Mouse (Mus musculus) gonadal fat pad, adult 2 months (tissue): ENCODE measurements around the gene Gria4. TPM values are rescaled to one million over a fixed set of nuclear protein-coding genes. Genes with fewer than 3 reads are reported as not detected.
"Not testable (repeated sequence)": the region's sequence is repeated elsewhere in the genome, so short reads cannot be mapped to it uniquely, and the experiment has no call there.

Experiments used
- DNase-seq: peaks from one replicate; pipeline ENCODE4 v3.0.0-alpha.2; 2012; ENCODE audit warnings: low read depth
- polyA plus RNA-seq: library from polyadenylated mRNA; depleted of rRNA; stranded (reverse); fragments of >200 nt; gene quantifications from 2 replicates; pipeline ENCODE4 v1.2.3, GENCODE M21; 2012

Gene Gria4
- polyA plus RNA-seq, 1 experiment = 0.46 TPM

DNA sequence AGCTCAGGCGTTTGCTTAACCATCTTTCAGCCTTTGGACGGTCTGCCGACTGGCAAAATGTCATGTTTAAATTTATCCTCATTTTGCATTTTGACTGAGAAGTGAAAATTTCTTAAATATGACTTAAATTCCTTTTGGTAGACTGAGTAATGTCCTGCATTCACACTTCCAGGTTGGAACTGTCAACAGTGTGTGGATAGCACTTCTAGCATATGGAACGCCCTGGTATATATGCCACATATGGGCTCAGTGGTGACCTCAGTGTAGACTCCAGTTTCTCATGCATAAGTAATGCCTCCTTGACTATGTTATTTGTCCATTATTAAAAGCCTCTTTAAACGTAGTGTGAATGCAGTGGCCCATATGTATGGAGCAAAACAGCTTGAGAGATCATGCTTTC, 222.4 kb downstream of the Gria4 start:
- DNase-seq = no peak

DNA sequence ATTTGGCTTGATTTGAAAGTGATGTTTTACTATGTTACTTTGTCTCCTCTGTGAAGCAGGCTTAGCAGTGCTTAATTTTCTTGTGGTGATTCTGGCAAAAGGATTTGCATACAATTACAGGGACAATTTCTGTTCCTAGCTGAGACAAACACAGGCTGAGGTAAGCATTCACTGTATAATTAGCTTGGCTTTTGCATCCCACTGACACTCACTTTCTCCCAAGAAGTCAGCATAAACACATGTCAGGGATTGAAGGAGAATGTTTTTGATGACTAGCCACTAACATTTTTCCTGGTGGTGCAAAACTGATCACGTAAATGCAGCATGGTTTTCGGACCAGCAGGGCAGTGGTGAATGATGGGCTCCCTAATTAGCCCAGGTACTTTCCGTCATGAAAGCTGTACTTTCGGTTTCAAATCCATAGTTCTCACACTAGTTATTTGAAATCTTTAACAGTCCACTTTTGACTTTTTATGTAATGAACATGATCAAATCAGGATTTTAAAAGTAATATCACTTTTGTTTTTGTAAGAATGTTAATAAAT, 240.5 kb downstream of the Gria4 start:
- no peak for DNase-seq

DNA sequence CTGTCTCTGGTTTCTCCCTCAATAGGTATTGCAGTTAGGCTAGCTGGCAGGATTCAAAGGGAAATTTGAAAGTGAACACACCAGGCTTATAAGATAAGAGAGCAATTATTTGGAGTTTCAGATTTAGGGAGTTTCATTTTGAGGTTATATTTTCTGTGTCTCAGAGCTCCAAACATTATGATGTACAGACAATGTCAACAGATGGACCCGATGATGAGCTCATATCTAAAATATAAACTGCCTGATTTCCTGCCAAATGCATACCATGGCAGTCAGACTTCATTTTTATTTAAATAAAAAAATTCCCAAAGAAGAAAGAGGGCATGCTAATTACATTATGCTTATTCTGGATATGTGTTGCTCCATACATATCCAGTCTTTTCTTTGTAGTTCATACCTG, 256.8 kb downstream of the Gria4 start:
- DNase-seq = no peak

DNA sequence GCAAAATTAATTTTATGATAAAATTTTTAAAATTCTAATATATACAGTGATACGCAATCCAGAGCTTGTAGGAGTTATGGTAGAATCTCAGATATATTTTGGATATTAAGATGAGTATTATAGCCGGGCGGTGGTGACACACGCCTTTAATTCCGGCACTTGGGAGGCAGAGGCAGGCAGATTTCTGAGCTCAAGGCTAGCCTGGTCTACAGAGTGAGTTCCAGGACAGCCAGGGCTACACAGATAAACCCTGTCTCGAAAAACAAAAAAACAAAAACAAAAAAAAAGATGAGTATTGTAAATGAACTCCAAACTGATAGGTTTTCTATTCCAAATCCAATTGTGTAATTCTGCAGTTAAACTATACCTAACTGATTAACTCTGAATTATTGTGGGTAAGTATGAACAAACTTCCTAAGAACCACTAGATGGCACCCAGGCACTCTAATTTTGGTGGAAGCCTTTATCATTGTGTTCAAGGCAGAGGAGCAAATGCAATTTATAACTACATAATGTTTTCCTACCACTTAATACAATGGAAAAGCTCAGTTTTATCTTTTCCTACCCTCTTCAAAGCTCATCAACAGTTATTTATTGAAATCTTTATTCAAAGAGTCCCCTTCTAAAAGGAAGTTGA, 259.4 kb downstream of the Gria4 start:
- no peak for DNase-seq

DNA sequence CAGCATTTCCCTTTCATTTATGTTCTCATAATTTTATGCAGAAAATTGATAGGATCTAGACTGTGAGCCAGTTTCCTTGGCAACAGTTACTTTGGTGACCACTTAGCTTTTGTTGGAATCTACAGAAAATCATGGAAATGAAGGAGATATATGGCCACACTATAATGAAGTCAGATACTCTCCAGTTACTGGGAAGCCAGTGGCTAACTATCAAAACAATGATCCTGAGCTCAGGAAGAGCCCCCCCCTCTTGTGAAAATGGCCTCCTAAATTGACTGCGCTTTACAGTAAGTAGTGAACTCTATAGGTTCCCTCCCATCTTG, 281.5 kb downstream of the Gria4 start:
- no peak for DNase-seq

DNA sequence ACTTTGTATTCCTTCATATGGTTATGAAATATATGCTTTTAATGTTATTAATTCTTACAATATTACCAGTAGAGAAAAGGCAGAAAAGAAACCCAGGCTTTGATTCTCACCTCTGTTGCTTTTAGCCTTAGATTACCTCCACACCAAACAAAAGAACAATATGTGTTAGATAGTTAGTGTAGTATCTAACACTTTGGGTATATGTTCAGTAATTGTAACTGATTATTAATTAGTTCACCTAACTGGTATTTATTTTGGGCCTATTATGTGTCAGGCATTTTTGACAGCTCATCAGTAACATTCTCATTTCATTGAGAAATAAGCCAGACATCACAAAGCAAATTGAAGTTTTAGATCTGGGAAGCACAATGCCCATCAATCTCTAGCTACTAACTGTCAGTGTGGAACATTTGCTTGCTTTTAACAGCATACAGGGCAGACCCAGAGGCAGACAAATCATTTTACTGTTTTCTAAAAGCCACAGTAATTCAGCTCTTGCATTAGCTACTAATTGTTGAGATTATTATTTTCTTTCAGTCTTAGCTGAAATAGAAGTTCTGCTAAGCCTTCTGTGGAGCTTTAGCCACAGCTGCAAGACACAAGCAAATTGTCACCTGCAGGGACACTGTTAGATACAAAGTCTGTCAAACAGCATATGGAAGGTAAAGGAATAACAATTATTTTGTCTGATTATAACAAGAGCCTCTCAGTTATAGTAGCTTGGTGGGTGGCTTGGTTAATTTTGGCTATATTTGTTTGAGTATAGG, 282.1 kb downstream of the Gria4 start:
- no peak for DNase-seq

DNA sequence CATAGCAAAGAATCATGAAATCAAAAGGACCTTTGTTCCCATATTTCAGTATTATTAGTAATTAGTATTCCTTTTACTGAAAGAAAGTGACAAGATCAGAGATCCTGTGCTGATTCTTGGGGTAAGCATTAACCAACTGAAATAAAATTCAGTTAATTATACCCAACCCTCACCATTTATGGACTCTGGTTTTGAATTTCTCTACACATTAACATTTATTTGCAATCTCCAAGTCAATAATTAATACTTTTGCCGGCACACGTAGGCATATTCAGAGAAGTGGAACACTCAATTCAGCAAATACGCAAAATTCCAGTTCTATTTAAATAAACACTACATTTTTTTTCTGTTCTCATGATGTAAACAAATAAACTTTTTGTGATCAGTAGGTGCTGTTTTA, 289.9 kb downstream of the Gria4 start:
- no peak for DNase-seq

DNA sequence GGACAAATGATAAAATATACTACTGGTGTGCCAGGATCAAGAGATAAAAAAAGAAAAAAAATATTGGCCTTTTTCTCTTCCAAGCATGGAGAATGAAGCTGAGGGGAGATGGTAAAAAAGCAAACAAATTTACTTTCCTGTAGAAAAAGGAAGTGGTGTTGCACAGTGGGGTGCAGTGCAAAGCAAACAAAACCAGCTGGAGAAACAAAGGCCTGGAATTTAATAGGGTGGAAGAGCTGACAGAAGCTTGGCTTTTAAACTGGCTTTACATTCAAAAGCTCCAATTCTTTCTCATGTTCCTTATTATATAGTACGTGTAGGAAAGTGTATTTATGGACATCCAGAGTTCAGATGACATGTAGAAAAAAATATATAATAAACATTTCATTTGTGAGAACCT, 290.9 kb downstream of the Gria4 start:
- no peak for DNase-seq

DNA sequence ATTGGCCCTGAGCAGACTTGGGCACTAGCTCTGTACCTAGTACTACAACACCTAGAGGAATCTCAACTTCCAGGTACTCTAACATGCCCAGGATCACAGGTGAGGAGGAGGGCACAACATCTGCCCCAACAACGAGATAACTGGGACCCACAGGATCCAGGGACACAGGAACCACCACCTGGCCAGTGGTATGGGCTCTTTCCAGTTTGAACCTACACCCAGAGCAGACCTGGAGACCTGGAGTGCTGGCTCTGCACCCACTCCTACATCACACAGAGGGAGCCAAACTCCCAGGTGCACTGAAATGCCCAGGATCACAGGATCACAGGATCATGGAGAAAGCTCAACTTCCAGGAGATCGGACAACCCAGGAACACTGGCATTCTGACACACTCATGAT, 309.6 kb downstream of the Gria4 start:
- no peak for DNase-seq

DNA sequence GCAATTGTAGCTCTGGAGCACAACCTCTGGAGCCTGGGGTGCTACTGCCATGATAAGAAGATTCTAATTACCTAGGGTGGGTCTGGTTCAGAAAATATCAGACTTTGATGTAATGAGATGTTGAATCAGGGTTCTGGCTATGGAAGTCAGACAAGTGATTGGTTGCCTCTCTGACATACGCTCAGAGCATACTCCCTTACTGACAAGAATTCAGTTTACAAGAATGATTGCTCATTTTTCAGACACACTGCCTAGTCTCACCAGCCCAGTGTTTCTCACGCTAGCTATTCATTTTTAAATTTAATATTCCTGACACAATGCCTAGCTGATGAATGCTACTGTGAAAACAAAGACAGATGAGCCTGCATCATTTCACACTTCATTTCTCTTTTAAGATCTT, 311.5 kb downstream of the Gria4 start:
- no peak for DNase-seq

DNA sequence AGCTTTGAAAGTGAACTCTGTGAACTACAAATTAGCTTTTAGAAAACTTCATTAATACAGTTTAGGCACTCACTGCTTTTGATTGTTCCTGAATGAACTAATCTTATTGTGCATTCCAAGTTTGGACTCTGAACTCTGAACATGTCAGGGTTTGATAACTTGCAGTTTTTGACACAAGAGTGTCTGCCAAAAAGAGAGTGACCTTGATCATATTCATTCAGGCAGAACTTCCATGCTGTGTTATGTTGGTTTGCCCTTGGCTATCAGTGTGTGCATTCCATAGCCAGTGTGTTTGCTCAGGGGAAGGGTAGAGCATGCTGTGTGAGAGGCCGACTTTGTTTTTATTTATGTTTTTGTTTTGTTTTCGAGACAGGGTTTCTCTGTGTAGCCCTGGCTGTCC, 325.2 kb downstream of the Gria4 start:
- DNase-seq = no peak

DNA sequence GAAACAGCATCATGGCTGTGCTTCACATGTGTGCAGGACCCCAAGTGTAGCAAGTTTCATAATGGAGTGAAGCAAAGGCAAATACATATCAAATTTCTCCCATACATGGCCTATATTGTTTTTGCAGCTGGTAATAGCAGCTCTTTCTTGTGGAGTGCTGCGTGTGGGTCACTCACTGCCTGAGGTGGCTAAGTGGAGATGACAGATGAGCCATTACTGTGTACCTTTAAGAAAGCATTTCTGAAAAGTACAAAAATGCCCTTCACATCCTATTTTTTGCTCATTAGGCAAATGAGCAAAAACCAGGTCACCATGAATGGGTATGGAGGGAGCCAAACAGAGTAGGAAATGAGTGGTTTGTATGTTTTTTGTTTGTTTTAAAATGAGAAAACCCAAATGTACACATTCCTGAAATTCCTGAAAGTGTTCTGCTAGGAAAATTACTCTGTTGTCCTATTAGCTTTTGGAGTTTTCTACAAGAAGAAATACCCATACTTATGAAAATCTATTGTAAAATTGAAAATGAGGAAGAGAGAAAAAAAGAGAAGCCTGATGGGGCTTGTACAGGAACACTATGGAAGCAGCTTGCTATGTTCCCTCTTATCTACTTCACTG, 336.5 kb downstream of the Gria4 start:
- DNase-seq = no peak

DNA sequence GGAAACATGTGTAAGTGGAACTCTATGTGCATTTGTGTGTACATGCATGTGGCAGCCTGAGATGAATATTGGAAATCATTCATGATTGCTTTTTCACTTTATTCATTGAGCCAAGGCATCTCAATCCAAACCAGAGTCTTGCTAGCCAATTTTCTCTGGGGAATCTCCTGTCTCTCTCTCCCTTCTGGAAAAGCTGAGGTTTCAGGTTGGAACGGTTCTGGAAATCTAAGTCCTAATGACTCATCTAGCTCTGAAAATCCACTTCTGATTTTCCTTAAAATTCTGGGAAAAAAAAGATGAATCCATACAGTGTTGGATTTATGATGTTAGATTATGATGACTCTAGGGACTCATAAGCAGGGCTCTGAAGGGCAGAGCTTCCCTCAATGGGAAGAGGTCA, 337.8 kb downstream of the Gria4 start:
- no peak for DNase-seq

DNA sequence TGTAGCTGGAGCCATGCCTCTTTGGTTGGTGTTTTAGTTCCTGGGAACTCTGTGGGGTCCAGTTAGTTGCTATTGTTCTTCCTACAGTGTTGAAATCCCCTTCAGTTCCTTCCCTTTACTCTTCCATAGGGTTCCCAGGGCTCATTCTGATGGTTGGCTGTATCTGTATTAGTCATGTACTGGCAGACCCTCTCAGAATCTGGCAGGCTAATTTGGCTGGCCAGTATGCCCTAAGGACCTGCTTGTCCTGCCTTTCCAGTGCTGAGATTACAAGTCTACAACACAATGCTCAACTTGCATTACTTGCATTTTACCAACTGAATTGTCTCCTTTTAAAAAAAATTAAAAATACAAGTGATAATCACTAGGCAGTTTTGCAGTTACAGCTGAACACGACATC, 338.4 kb downstream of the Gria4 start:
- DNase-seq = no peak

DNA sequence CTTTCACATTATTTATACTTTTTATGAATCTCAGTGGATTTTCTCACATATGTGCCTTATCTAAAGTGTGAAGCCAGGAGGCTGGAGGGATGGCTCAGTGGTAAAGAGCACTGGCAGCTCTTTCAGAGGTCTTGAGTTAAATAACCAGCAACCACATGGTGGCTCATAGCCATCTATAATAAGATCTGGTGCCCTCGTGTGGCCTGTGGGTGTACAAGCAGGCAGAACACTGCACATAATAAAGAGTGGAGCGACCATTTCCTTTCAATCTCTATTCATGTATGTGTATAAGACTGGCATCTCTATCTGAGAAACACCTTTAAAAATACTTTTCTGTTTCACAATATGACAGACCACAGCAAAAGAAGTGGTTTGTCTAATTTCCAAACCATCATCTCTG, 353.1 kb downstream of the Gria4 start:
- DNase-seq = no peak

DNA sequence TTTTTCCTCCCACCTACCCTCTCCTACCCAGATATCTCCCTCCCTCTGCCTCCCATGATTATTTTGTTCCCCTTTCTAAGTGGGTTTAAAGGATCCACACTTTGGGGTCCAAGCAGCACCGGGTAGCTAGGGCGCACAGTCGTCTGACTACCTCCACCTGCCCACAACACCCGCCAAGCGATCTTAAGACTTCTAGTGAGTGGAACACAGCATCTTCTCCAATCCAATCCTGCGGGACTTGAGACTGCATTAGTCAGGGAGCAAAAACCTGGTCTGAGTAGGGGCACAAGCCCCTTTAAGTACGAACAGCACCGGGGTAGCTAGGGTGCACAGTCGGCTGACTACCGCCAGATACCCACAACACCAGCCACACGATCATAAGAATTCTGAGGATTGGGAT, 395.2 kb downstream of the Gria4 start:
- not testable (repeated sequence) for DNase-seq

DNA sequence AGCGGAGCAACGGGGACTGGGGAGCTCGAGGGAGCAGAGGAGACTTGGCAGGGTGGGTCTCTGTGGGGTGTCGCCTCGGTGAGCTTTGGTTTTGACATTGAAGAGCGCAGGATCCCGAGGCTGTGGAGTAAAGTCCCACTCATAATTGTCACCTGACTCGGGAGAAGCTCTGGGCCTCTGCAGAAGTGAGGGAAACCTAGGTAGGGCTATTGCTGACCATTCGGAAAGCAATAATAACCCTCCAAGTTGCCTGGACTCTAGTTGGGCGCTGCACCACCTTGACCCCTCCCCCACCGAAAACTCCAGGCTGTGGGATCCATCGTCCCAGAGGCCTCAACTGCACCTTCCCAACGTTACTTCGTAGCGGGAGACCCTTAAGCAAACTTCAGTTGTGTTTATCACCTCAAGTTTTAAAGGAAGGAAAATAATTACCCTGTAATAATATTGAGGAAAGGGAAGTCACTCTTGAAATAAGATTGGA, 419.4 kb downstream of the Gria4 start:
- peak; percentile 1 for DNase-seq

DNA sequence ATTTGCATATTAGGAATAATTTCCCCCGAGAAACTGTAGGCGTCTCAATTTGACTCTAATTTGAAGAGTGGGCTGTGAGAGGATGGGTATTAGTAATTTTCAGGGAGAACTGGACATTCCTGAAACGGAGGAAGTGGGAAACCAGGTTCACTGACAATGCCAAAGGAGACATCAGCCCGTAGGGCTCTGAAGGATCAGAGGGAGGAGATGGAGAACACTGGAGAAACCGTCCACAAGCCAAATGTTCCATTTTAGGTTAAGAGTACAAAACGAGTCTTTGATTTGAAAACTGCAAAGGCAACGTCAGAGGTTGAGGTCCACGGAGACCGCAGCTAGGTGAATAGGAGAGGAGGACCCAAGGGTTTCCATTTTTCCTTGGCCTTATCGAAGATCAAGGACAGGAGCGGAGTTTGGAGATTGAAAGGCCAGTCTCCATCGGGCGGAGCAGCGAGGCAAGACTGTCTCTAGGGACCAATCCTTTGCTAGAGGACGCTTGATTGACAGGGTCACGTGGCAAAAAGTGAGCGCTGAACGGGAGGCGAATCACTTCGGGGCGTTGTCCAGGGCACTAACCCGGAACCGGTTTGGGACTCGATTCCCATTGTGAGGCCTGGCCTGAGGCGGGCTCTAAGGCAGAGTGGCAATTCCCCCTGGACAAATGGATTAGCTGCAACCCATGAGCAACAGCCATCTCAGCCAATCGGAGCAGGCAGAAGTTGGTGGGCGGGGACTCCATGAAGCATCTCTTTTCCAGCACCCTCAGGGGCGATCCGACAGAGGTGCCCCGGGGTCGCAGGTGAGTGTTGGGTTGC, 420.0 kb downstream of the Gria4 start, which contains the start of gene Msantd4:
Gene Msantd4, plus strand, starts transcription at position 735 of the 812 bp plus-strand sequence.
- peak; percentile 75 for DNase-seq
